Mouse (Mus musculus) left cerebral cortex, adult 18-20 months (tissue): Measurements from ENCODE around the gene Traf3ip1. TPM values are rescaled to one million over a fixed set of nuclear protein-coding genes. Genes with fewer than 3 reads are reported as not detected.
A peak's percentile ranks its signal among the peaks of the same experiment; 100 is the strongest.

Experiments used
- DNase-seq, 2 experiments: peaks; one replicate each; pipeline ENCODE4 v3.0.0; 2021 to 2022; ENCODE audit warnings: low spot score in 2 of 2, mixed read lengths in 1 of 2
- long read RNA-seq, 2 experiments: library from polyadenylated mRNA; stranded (forward); transcript quantifications; one replicate each; pipeline ENCODE4 v2.0.0; 2021
- total RNA-seq, 2 experiments: library from RNA; stranded (reverse); gene quantifications; 2 replicates each; pipeline ENCODE4 v1.2.3; 2021

Gene Traf3ip1
- 10 to 100 TPM; 13.4 to 16.0 TPM for total RNA-seq
- long read RNA-seq, experiment 1, partial matches to known transcripts, result 0 of 1 reads
- long read RNA-seq, experiment 1, other reads (novel, unspliced or antisense), result 1 of 1 reads
- long read RNA-seq, experiment 2, result 0 reads

GRCm38 (mm10) chr1:91494457-91495140, at the start of gene Traf3ip1:
Gene Traf3ip1, plus strand, starts transcription at chr1:91494647.
- peak; percentile 88 to 96 for DNase-seq

- DNase-seq, result peak; percentile 39 to 50
Observed at GRCm38 (mm10) chr1:91444841-91445830, 49.3 kb upstream of the Traf3ip1 start.

GRCm38 (mm10) chr1:91446060-91446459, 48.4 kb upstream of the Traf3ip1 start:
- DNase-seq, result peak in 1 of 2 experiments; percentile 24

- no peak for DNase-seq
Observed at GRCm38 (mm10) chr1:91446511-91446910, 47.9 kb upstream of the Traf3ip1 start.

GRCm38 (mm10) chr1:91448688-91449087, 45.8 kb upstream of the Traf3ip1 start:
- no peak for DNase-seq

GRCm38 (mm10) chr1:91450851-91451250, 43.6 kb upstream of the Traf3ip1 start:
- DNase-seq, result no peak

GRCm38 (mm10) chr1:91451547-91452084, 42.8 kb upstream of the Traf3ip1 start:
- no peak for DNase-seq

- no peak for DNase-seq
Observed at GRCm38 (mm10) chr1:91453932-91454331, 40.5 kb upstream of the Traf3ip1 start.

- no peak for DNase-seq
Observed at GRCm38 (mm10) chr1:91454366-91454765, 40.1 kb upstream of the Traf3ip1 start.

GRCm38 (mm10) chr1:91454927-91455326, 39.5 kb upstream of the Traf3ip1 start:
- no peak for DNase-seq

GRCm38 (mm10) chr1:91455661-91456161, 38.7 kb upstream of the Traf3ip1 start:
- DNase-seq, result no peak

GRCm38 (mm10) chr1:91456301-91456801, 38.1 kb upstream of the Traf3ip1 start:
- peak in 1 of 2 experiments; percentile 21 for DNase-seq

GRCm38 (mm10) chr1:91457116-91457515, 37.3 kb upstream of the Traf3ip1 start:
- DNase-seq, result no peak

- DNase-seq, result peak; percentile 67 to 78
Observed at GRCm38 (mm10) chr1:91457698-91458097, 36.7 kb upstream of the Traf3ip1 start.

- DNase-seq, result peak; percentile 67 to 74
Observed at GRCm38 (mm10) chr1:91458223-91458861, 36.1 kb upstream of the Traf3ip1 start.

- DNase-seq, result peak; percentile 98 to 100
Observed at GRCm38 (mm10) chr1:91459059-91459809, 35.2 kb upstream of the Traf3ip1 start, which contains the start of gene Per2. Gene Per2, minus strand, starts transcription at chr1:91459324.

GRCm38 (mm10) chr1:91460069-91460468, 34.4 kb upstream of the Traf3ip1 start:
- DNase-seq, result no peak

GRCm38 (mm10) chr1:91460564-91460963, 33.9 kb upstream of the Traf3ip1 start:
- no peak for DNase-seq

- no peak for DNase-seq
Observed at GRCm38 (mm10) chr1:91463336-91463995, 31.0 kb upstream of the Traf3ip1 start.
